Mouse (Mus musculus): ENCODE measurements around the gene Gm3676. TPM values are rescaled to one million over a fixed set of nuclear protein-coding genes. Genes with fewer than 3 reads are reported as not detected.

Gene Gm3676
- polyA plus RNA-seq (2017; shearing (Covaris generic)): not detected

GRCm38 (mm10) chr14:41646387-41646786, at the start of gene Gm3676:
Gene Gm3676 (minus strand): TSS chr14:41646487.

GRCm38 (mm10) chr14:41624512-41624911, 21.8 kb downstream of the Gm3676 start, which contains the start of gene Gm3072:
Gene Gm3072 (minus strand): TSS chr14:41624612.

Other genes with a start within 250 kb of the Gm3676 start
- not detected for gene Gm6482, start 238.2 kb downstream of the Gm3676 start, polyA plus RNA-seq (2017; shearing (Covaris generic))
- gene Gm7954, start 193.0 kb downstream of the Gm3676 start, polyA plus RNA-seq (2017; shearing (Covaris generic)): under 1 TPM in 1 of 2 experiments, not detected in 1; 0.45 TPM
- not detected for gene Gm3486, start 157.0 kb downstream of the Gm3676 start, polyA plus RNA-seq (2017; shearing (Covaris generic))
- not detected for gene Gm7970, start 90.9 kb downstream of the Gm3676 start, polyA plus RNA-seq (2017; shearing (Covaris generic))
- not detected for gene 1700049E17Rik2, start 73.3 kb downstream of the Gm3676 start, polyA plus RNA-seq (2017; shearing (Covaris generic))
- under 1 TPM in 1 of 2 experiments, not detected in 1; 0.17 TPM for gene Gm3072, start 21.9 kb downstream of the Gm3676 start, polyA plus RNA-seq (2017; shearing (Covaris generic))
- under 1 TPM in 1 of 2 experiments, not detected in 1; 0.40 TPM for gene Gm8068, start 55.4 kb upstream of the Gm3676 start, polyA plus RNA-seq (2017; shearing (Covaris generic))
- gene Gm7929, start 104.1 kb upstream of the Gm3676 start, polyA plus RNA-seq (2017; shearing (Covaris generic)): not detected
- gene Gm47189, start 126.0 kb upstream of the Gm3676 start, polyA plus RNA-seq (2017; shearing (Covaris generic)): not detected